Mouse (Mus musculus) limb, embryonic 15.5 days (tissue): ENCODE data around the gene Apobec1. TPM values are rescaled to one million over a fixed set of nuclear protein-coding genes. Genes with fewer than 3 reads are reported as not detected.
A peak's percentile ranks its signal among the peaks of the same experiment; 100 is the strongest.

ENCODE experiments used
- ATAC-seq: fragments of 200-750 bp; cut with Nextera tagmentation; 2 replicates; pipeline ENCODE4 v1.8.0; 2017; ENCODE audit warnings: low read depth, moderate TSS enrichment; ENCODE audit not compliant: insufficient number of reproducible peaks, low FRiP score, low TSS enrichment
- H3K27ac ChIP-seq: fragments of 300-500 bp; sonication (generic); 2 replicates; pipeline ENCODE4 v1.5.1; 2015; ENCODE audit warnings: moderate library complexity, mild to moderate bottlenecking, inconsistent platforms
- H3K27me3 ChIP-seq: fragments of 300-500 bp; sonication (generic); 2 replicates; pipeline ENCODE4 v1.6.1; 2015; ENCODE audit warnings: inconsistent platforms
- H3K36me3 ChIP-seq: fragments of 300-500 bp; sonication (generic); 2 replicates; pipeline ENCODE4 v1.6.1; 2015; ENCODE audit warnings: inconsistent platforms
- H3K4me1 ChIP-seq: fragments of 300-500 bp; sonication (generic); 2 replicates; pipeline ENCODE4 v1.6.1; 2015; ENCODE audit warnings: inconsistent platforms
- H3K4me2 ChIP-seq: fragments of 300-500 bp; sonication (generic); 2 replicates; pipeline ENCODE4 v1.6.1; 2015; ENCODE audit warnings: mild to moderate bottlenecking, inconsistent platforms
- H3K4me3 ChIP-seq: fragments of 300-500 bp; sonication (generic); 2 replicates; pipeline ENCODE4 v1.5.1; 2015; ENCODE audit warnings: mild to moderate bottlenecking, inconsistent platforms
- H3K9ac ChIP-seq: fragments of 300-500 bp; sonication (generic); 2 replicates; pipeline ENCODE4 v1.6.1; 2015; ENCODE audit warnings: inconsistent platforms
- H3K9me3 ChIP-seq: fragments of 300-500 bp; sonication (generic); 2 replicates; pipeline ENCODE4 v1.6.1; 2016; ENCODE audit warnings: inconsistent platforms
- WGBS: fragments of 180-500 bp; shearing (Covaris S2); methylation state at CpG from one replicate; pipeline ENCODE4 v1.1.7; 2015; 5-methylcytosine and 5-hydroxymethylcytosine counted together
- polyA plus RNA-seq: library from polyadenylated mRNA; unstranded; fragments of >200 nt; fragmentation: Nextera tagmentation; extraction: Ambion mirVana; gene quantifications from 2 replicates; pipeline ENCODE4 v1.2.1, GENCODE M21; 2015

The Apobec1 gene
- polyA plus RNA-seq, 1 experiment from 2014 or later = 4.0 TPM

DNA sequence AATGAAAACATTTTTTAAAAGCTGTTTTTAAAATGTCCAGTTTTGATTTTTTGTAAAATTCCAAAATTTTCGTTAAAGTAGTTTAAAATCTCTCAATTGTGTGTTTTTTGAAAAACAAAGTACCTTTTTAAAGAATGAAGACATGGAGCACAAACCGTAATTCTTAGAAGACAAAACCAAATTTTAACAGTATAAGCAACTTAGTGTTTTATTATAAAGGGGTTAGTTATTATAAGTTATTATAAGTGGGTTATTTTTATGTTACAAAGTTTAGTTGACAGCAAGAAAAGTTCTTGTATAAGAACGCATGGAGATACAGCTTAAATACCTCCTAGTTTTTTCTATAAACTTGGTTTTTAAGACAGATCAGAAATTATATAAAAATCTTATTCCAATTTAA is 629 bp downstream of the Apobec1 start:
- Histone ChIP-seq H3K9ac (no peak overlapping the region), H3K4me2 (peak overlapping the region; percentile 58), H3K36me3 (no peaks in the 10 kb centered on the region), H3K4me3 (no peak overlapping the region), H3K27ac (no peak overlapping the region), H3K4me1 (no peaks in the 10 kb centered on the region), H3K27me3 (no peaks in the 10 kb centered on the region), H3K9me3 (no peaks in the 10 kb centered on the region)
- no peak for ATAC-seq
- 77% methylated on average over 3 of the region's 3 CpGs for WGBS

DNA sequence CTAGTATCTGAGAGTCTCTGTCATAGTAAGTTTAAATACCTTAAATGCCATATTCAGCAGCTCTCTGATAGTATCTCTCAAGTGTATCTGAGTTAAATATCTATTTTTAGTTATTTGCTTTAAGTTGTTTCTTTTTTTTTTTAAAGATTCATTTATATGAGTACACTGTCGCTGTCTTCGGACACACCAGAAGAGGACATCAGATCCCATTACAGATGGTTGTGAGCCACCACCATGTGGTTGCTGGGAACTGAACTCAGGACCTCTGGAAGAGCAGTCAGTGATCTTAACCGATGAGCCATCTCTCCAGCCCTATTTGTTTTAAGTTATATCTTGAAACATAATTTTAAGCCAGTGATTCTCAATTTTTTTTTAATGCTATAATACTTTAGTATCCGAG is 1.2 kb downstream of the Apobec1 start:
- Histone ChIP-seq H3K27ac (no peak overlapping the region), H3K9ac (no peak overlapping the region), H3K36me3 (no peaks in the 10 kb centered on the region), H3K4me2 (no peak overlapping the region), H3K27me3 (no peaks in the 10 kb centered on the region), H3K4me3 (no peak overlapping the region), H3K9me3 (no peaks in the 10 kb centered on the region), H3K4me1 (no peaks in the 10 kb centered on the region)
- 87% methylated on average over 4 of the region's 4 CpGs for WGBS
- ATAC-seq = no peak

DNA sequence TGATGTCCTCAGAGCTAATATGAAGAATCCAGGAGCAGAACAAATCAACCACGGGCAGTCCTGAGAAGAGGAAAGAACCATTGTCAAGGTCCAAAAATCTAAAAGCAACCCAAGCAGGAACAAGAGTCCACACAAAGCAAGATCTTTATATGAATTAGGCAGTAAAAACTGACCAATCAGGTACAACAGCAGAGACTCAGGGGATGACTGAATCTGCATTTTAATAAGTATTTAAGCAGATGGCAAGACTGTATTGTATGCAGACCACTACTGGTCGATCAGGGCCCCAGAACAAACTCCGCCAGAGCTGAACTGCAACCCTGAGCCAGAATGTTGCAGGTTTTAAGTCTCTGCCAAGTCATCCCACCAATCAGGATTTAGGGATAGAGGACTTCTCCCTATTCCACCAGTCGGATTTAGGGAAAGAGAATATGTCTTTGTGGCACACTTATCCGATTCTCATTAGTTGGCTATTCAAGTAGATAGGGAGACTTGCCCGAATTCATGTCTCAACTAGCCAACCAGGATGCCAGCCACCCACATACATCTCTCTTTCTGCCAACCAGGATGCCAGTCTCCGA is 2.1 kb downstream of the Apobec1 start:
- Histone ChIP-seq H3K9ac (no peak overlapping the region), H3K27ac (no peak overlapping the region), H3K4me2 (no peak overlapping the region), H3K9me3 (no peaks in the 10 kb centered on the region), H3K4me3 (no peak overlapping the region), H3K4me1 (no peaks in the 10 kb centered on the region), H3K27me3 (no peaks in the 10 kb centered on the region), H3K36me3 (no peaks in the 10 kb centered on the region)
- 80% methylated on average over 7 of the region's 7 CpGs for WGBS
- ATAC-seq = no peak

- WGBS = 88% methylated on average over 9 of the region's 9 CpGs
- no peak overlapping the region for H3K27ac ChIP-seq
- H3K9ac ChIP-seq = no peak overlapping the region
- no peak for ATAC-seq
- no peaks in the 10 kb centered on the region for H3K27me3 ChIP-seq
- no peaks in the 10 kb centered on the region for H3K9me3 ChIP-seq
- no peak overlapping the region for H3K4me3 ChIP-seq
- no peaks in the 10 kb centered on the region for H3K4me1 ChIP-seq
- no peak overlapping the region for H3K4me2 ChIP-seq
- no peaks in the 10 kb centered on the region for H3K36me3 ChIP-seq
Observed at GRCm38 (mm10) chr6:122599054-122599737, 3.0 kb downstream of the Apobec1 start.

DNA sequence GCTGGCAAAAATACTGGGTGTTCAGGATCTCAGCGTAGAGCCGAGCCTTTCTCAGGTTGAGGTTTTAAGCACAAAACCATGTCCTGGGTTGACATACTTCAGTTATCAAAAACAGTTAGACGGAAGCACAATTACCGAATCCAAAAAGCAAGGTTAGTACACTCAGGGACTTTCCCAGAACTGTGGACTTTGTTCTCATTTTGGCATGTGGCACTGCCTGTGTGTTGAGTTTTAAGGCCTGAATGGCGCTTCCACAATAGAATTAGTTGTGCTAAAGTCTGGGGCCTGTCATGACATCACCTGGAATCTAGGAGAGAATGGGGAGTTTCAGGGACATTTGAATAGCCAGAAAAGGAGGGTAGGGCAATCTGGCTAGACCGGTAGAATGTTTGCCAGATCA is 3.8 kb downstream of the Apobec1 start:
- Histone ChIP-seq H3K27ac (no peak overlapping the region), H3K4me1 (no peaks in the 10 kb centered on the region), H3K9ac (no peak overlapping the region), H3K27me3 (no peaks in the 10 kb centered on the region), H3K4me2 (no peak overlapping the region), H3K9me3 (no peaks in the 10 kb centered on the region), H3K4me3 (no peak overlapping the region), H3K36me3 (no peaks in the 10 kb centered on the region)
- ATAC-seq = no peak
- 87% methylated on average over 6 of the region's 6 CpGs for WGBS

DNA sequence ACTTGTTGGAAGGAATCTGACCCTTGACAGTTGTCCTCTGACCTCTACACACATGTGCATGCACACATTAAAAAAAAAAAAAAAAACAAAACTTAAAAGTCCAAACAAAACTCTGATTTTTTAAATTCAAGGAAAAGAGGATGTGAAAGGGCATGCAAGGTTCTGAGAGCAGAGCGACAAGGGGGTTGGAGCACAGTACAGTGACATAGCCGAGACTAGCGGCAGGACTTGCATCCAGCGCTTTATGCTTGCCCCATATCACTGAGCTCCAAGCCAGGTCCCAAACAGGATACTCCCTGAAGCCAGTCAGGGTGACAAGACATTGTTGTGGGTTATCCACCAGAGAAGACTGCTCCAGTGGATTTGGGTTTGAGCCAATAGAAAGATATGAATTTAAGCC is 4.2 kb downstream of the Apobec1 start:
- ATAC-seq = no peak
- Histone ChIP-seq H3K27ac (no peak overlapping the region), H3K27me3 (no peaks in the 10 kb centered on the region), H3K4me1 (no peaks in the 10 kb centered on the region), H3K4me3 (no peak overlapping the region), H3K36me3 (no peaks in the 10 kb centered on the region), H3K4me2 (no peak overlapping the region), H3K9me3 (no peaks in the 10 kb centered on the region), H3K9ac (no peak overlapping the region)
- 96% methylated on average over 4 of the region's 4 CpGs for WGBS

GRCm38 (mm10) chr6:122596608-122597007 is 5.6 kb downstream of the Apobec1 start:
- Histone ChIP-seq H3K4me1 (no peaks in the 10 kb centered on the region), H3K4me3 (no peak overlapping the region), H3K4me2 (no peak overlapping the region), H3K9ac (no peak overlapping the region), H3K27me3 (no peaks in the 10 kb centered on the region), H3K9me3 (no peaks in the 10 kb centered on the region), H3K27ac (no peak overlapping the region), H3K36me3 (no peaks in the 10 kb centered on the region)
- ATAC-seq = no peak
- WGBS = 83% methylated on average over 7 of the region's 7 CpGs

DNA sequence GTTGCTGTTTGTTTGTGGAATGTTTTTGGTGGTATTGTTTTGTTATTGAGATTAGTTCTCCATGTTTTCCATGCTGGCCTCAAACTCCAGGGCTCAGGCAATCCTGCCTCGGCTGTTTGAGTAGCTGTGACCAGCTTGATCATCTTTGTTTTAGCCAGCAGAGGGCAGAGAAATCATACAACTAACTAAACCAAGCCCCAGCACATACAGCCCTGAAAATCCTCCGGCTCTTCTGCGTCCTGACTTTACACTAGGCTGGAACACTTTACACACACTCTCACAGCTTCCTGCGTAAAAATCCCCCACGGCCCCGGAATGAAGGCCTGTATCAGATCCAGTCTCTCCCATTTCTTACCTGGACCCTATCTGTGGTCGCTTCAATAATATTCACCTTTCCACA is 6.6 kb downstream of the Apobec1 start:
- H3K27me3 ChIP-seq = no peaks in the 10 kb centered on the region
- 21% methylated on average over 7 of the region's 7 CpGs for WGBS
- H3K4me2 ChIP-seq = no peak overlapping the region
- ATAC-seq = no peak
- H3K9me3 ChIP-seq = no peaks in the 10 kb centered on the region
- H3K36me3 ChIP-seq = no peaks in the 10 kb centered on the region
- H3K9ac ChIP-seq = no peak overlapping the region
- H3K4me1 ChIP-seq = no peaks in the 10 kb centered on the region
- H3K4me3 ChIP-seq = no peak overlapping the region
- no peak overlapping the region for H3K27ac ChIP-seq

DNA sequence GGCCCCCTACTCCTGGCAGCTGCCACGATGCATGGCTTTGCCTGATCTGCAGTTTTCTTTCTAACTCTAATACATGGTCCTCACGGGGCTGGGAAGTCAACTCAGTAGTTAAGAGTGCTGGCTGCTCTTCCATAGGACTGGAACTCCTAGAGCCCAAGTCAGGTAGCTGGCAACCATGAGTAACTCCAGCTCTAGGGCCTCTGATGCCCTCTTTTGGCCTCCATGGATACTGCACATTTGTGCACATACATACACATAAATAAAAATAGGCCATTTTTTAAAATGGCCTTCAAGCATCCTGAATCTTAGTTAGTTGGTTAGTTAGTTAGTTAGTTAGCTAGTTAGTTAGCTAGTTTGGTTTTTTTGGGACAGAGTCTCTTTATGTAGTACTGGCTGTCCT is 9.3 kb downstream of the Apobec1 start:
- Histone ChIP-seq H3K4me3 (no peak overlapping the region), H3K9me3 (no peaks in the 10 kb centered on the region), H3K4me2 (no peak overlapping the region), H3K9ac (no peak overlapping the region), H3K27me3 (no peaks in the 10 kb centered on the region), H3K4me1 (no peaks in the 10 kb centered on the region), H3K27ac (no peak overlapping the region), H3K36me3 (no peaks in the 10 kb centered on the region)
- ATAC-seq = no peak
- 89% methylated on average over 2 of the region's 2 CpGs for WGBS

DNA sequence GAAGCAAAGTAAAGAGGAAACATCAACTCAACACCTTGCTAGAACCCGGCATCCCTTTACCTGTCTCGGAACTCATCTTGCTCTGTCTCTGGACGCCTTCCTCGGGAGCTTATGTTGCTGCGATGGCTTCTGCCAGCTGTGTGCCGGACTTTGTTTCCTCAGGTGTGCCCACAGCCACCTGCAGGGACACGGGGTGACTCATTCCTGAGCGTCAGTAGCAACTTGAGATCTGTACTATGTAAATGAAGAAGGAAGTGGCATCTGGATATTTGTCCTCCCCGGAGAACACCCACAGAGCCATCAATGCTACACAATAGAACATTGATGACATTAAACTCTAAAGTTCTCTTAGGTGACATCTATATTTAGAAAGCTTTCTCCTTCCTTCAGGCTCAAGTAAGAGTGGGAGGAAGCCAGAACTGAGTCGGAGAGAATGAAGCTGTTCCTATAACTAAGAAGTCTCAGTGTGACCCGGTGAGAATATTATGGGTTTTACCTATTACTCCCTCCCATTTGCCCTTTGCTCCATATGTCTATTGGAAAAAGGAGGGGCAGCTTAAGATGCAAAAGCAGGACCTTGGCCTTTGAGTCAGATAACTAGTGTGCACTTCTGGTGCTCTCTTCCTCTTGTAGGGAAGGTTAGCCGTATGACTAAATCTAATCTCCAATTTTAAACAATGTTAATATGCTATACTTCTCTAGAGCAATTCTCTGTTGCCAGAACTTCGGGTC is 11.1 kb downstream of the Apobec1 start:
- no peak for ATAC-seq
- 81% methylated on average over 13 of the region's 13 CpGs for WGBS
- no peak overlapping the region for H3K9ac ChIP-seq
- H3K27me3 ChIP-seq = no peaks in the 10 kb centered on the region
- H3K4me2 ChIP-seq = no peak overlapping the region
- no peaks in the 10 kb centered on the region for H3K36me3 ChIP-seq
- H3K9me3 ChIP-seq = no peaks in the 10 kb centered on the region
- H3K4me3 ChIP-seq = no peak overlapping the region
- H3K27ac ChIP-seq = no peak overlapping the region
- no peaks in the 10 kb centered on the region for H3K4me1 ChIP-seq

DNA sequence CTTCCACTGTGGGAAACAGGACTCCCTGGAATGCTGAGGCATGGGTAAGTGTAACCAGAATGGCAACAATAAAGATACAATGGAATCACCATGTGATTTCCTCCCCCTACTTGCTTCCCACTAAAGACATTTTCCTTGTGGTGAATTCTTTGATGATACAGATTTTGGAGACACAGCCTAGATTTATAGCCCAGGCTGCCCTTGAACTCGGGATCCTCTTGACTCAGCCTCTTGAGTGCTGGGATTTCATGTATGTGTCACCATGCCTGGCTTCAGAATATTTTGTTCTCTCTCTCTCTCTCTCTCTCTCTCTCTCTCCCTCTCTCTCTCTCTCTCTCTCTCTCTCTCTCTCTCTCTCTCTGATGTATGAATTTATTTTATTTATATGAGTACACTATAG is 23.2 kb downstream of the Apobec1 start:
- Histone ChIP-seq H3K9ac (no peak overlapping the region), H3K27me3 (no peaks in the 10 kb centered on the region), H3K27ac (no peak overlapping the region), H3K4me1 (no peaks in the 10 kb centered on the region), H3K4me2 (no peak overlapping the region), H3K4me3 (no peak overlapping the region), H3K36me3 (no peaks in the 10 kb centered on the region), H3K9me3 (no peaks in the 10 kb centered on the region)
- WGBS = 84% methylated on average over 1 of the region's 1 CpGs
- ATAC-seq = no peak

- 90% methylated on average over 3 of the region's 3 CpGs for WGBS
- Histone ChIP-seq H3K9ac (no peak overlapping the region), H3K4me1 (no peaks in the 10 kb centered on the region), H3K4me3 (no peak overlapping the region), H3K27ac (no peak overlapping the region), H3K27me3 (no peaks in the 10 kb centered on the region), H3K36me3 (no peaks in the 10 kb centered on the region), H3K4me2 (no peak overlapping the region), H3K9me3 (no peaks in the 10 kb centered on the region)
- no peak for ATAC-seq
Observed at GRCm38 (mm10) chr6:122577030-122577429, 25.2 kb downstream of the Apobec1 start.
